Mouse (Mus musculus) testis, adult 2 months (tissue): ENCODE measurements around the gene Cadm3. TPM values are rescaled to one million over a fixed set of nuclear protein-coding genes. Genes with fewer than 3 reads are reported as not detected.
A peak's percentile ranks its signal among the peaks of the same experiment; 100 is the strongest.

Experiments used
- H3K27ac ChIP-seq: fragments of 200-500 bp; 2 replicates; pipeline ENCODE4 v1.5.1; 2012; ENCODE audit warnings: low read depth, low read length; ENCODE audit not compliant: control insufficient read depth, insufficient read depth
- H3K27me3 ChIP-seq: fragments of 200-500 bp; 2 replicates; pipeline ENCODE4 v1.6.1; 2012; ENCODE audit warnings: mild to moderate bottlenecking, low read length, moderate library complexity; ENCODE audit not compliant: control insufficient read depth, insufficient read depth
- H3K36me3 ChIP-seq: fragments of 200-500 bp; 2 replicates; pipeline ENCODE4 v1.6.1; 2012; ENCODE audit warnings: mild to moderate bottlenecking, low read length; ENCODE audit not compliant: control insufficient read depth, insufficient read depth
- H3K4me1 ChIP-seq: fragments of 200-500 bp; 2 replicates; pipeline ENCODE4 v1.6.1; 2012; ENCODE audit warnings: low read length; ENCODE audit not compliant: control insufficient read depth, insufficient read depth
- H3K4me3 ChIP-seq: fragments of 200-500 bp; 2 replicates; pipeline ENCODE4 v1.5.1; 2012; ENCODE audit warnings: low read depth, mild to moderate bottlenecking, low read length, moderate library complexity, mixed read lengths; ENCODE audit not compliant: control insufficient read depth
- CTCF ChIP-seq: fragments of 200-500 bp; IDR thresholded peaks from 2 replicates; pipeline ENCODE4 v1.5.1; 2012; ENCODE audit warnings: low read depth, mild to moderate bottlenecking, inconsistent platforms, low read length, moderate library complexity; ENCODE audit not compliant: control insufficient read depth, insufficient read depth, insufficient replicate concordance
- POLR2A ChIP-seq: fragments of 200-500 bp; IDR thresholded peaks from 2 replicates; pipeline ENCODE4 v1.6.1; 2012; ENCODE audit warnings: low read depth, mild to moderate bottlenecking, inconsistent platforms, low read length, moderate library complexity; ENCODE audit not compliant: control insufficient read depth
- polyA plus RNA-seq: library from polyadenylated mRNA; depleted of rRNA; stranded (reverse); fragments of >200 nt; gene quantifications from 2 replicates; pipeline ENCODE4 v1.2.3, GENCODE M21; 2012

The Cadm3 gene
- polyA plus RNA-seq, 1 experiment = 0.11 TPM

- Histone ChIP-seq H3K27ac (no peak overlapping the region), H3K36me3 (no peaks in the 10 kb centered on the region), H3K27me3 (no peaks in the 10 kb centered on the region), H3K4me1 (no peaks in the 10 kb centered on the region), H3K4me3 (no peak overlapping the region)
- TF ChIP-seq CTCF (no peak), POLR2A (no peak)
Measured at GRCm38 (mm10) chr1:173389431-173389830, 21.9 kb upstream of the Cadm3 start.

GRCm38 (mm10) chr1:173381436-173381835 is 13.9 kb upstream of the Cadm3 start:
- Histone ChIP-seq H3K27me3 (no peaks in the 10 kb centered on the region), H3K4me3 (no peak overlapping the region), H3K4me1 (no peaks in the 10 kb centered on the region), H3K27ac (no peak overlapping the region), H3K36me3 (no peaks in the 10 kb centered on the region)
- TF ChIP-seq POLR2A (no peak), CTCF (no peak)

GRCm38 (mm10) chr1:173377380-173378112 is 10.1 kb upstream of the Cadm3 start:
- no peak overlapping the region for H3K4me3 ChIP-seq
- H3K4me1 ChIP-seq = no peaks in the 10 kb centered on the region
- no peaks in the 10 kb centered on the region for H3K36me3 ChIP-seq
- no peaks in the 10 kb centered on the region for H3K27me3 ChIP-seq
- no peak overlapping the region for H3K27ac ChIP-seq
- TF ChIP-seq CTCF (peak; percentile 75; the same call in 1 of the 2 replicates), POLR2A (no peak)

- TF ChIP-seq CTCF = no peak
- TF ChIP-seq POLR2A = no peak
- no peaks in the 10 kb centered on the region for H3K27me3 ChIP-seq
- H3K4me3 ChIP-seq = no peak overlapping the region
- no peaks in the 10 kb centered on the region for H3K4me1 ChIP-seq
- no peak overlapping the region for H3K27ac ChIP-seq
- H3K36me3 ChIP-seq = no peaks in the 10 kb centered on the region
Measured at GRCm38 (mm10) chr1:173374020-173374419, 6.5 kb upstream of the Cadm3 start.

GRCm38 (mm10) chr1:173371586-173371985 is 4.1 kb upstream of the Cadm3 start:
- no peak overlapping the region for H3K27ac ChIP-seq
- H3K27me3 ChIP-seq = no peaks in the 10 kb centered on the region
- H3K4me1 ChIP-seq = peaks cover 10% of the 10 kb centered on the region
- no peak overlapping the region for H3K4me3 ChIP-seq
- no peak for TF ChIP-seq CTCF
- no peak for TF ChIP-seq POLR2A
- no peaks in the 10 kb centered on the region for H3K36me3 ChIP-seq

- H3K4me1 ChIP-seq = peaks cover 10% of the 10 kb centered on the region
- peak overlapping the region; percentile 30 for H3K4me3 ChIP-seq
- H3K36me3 ChIP-seq = no peaks in the 10 kb centered on the region
- H3K27ac ChIP-seq = no peak overlapping the region
- no peaks in the 10 kb centered on the region for H3K27me3 ChIP-seq
- TF ChIP-seq CTCF (no peak), POLR2A (no peak)
Measured at GRCm38 (mm10) chr1:173370456-173370855, 3.0 kb upstream of the Cadm3 start.

- H3K27me3 ChIP-seq = no peaks in the 10 kb centered on the region
Measured at GRCm38 (mm10) chr1:173369611-173370010, 2.1 kb upstream of the Cadm3 start.

GRCm38 (mm10) chr1:173366701-173367355 is 667 bp downstream of the Cadm3 start:
- Histone ChIP-seq H3K4me1 (peaks cover 10% of the 10 kb centered on the region), H3K27me3 (no peaks in the 10 kb centered on the region), H3K27ac (no peak overlapping the region), H3K36me3 (no peaks in the 10 kb centered on the region), H3K4me3 (no peak overlapping the region; the same call in none of the 2 replicates)
- TF ChIP-seq POLR2A = no peak
- no peak for TF ChIP-seq CTCF

More at GRCm38 (mm10) chr1:173369611-173370010, 2.1 kb upstream of the Cadm3 start:
- no peak for TF ChIP-seq CTCF
- TF ChIP-seq POLR2A = no peak
- Histone ChIP-seq H3K4me1 (peaks cover 10% of the 10 kb centered on the region), H3K36me3 (no peaks in the 10 kb centered on the region), H3K27ac (no peak overlapping the region), H3K4me3 (no peak overlapping the region)
